Mouse (Mus musculus): ENCODE data around the gene Ctsd. TPM values are rescaled to one million over a fixed set of nuclear protein-coding genes. Genes with fewer than 3 reads are reported as not detected.
"Not testable (repeated sequence)": the region's sequence is repeated elsewhere in the genome, so short reads cannot be mapped to it uniquely, and the experiment has no call there.

Gene Ctsd
- polyA plus RNA-seq, 1 experiment = 1,739 TPM

DNA sequence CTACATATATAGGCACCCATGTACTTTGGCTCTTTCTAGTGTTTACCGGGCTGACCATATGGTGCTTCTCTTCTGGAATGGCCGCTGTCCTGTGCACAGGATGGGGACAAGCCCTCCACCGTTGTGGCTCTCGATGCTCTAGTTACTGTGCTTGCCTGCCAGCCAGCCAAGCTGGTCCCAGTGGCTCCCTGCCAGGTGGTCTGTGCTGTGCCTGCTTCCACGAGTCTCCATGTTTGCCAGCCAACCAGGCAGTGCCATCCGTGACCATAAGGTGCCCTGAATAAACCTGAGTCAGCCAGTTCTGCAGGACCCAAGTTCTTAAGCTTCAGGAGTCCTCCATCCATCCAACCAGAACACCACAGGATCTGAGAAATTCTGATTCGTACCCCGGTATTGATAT lies 52.7 kb downstream of the Ctsd start:
- DNase-seq (ENCODE audit: low read depth) = no peak

DNA sequence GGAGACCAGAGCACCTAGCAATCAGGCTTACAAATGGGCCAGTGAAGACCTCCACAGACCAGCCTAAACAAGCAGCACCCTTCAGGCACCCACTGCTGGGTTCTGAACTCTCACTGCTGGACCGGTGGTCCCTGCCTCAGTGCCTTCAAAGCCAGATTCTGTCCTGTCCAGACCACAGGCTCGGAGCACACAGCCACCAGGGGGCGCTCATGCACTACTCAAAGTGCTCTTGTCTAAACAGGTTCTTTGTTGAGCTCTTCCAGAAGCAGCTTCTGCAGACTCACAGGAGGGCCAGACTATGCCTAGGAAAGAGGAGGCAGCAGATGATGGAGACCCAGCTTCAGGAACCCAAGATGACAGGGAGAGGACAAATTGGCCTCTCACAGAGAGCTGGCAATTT lies 53.6 kb downstream of the Ctsd start:
- DNase-seq (ENCODE audit: low read depth) = no peak

DNA sequence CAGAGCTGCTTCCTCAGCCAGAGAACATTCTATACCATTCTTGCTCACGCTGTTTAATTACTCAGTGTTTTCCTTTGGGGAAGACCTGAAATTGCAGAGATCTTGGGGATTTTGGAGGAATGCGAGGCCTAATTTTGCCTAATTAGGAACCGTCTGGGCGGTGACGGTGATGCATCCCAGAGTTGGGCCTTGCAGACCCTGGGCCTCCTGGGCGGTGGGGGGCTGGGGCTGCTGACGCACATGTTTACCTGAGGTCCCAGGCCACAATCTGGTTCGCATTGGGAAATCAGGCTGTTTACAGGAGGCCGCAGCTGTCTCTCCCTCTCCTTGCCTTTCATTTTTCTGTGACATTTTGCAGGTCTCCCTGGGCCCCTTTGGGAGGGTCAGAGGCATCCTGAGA lies 55.1 kb downstream of the Ctsd start:
- DNase-seq (ENCODE audit: low read depth) = not testable (repeated sequence)

DNA sequence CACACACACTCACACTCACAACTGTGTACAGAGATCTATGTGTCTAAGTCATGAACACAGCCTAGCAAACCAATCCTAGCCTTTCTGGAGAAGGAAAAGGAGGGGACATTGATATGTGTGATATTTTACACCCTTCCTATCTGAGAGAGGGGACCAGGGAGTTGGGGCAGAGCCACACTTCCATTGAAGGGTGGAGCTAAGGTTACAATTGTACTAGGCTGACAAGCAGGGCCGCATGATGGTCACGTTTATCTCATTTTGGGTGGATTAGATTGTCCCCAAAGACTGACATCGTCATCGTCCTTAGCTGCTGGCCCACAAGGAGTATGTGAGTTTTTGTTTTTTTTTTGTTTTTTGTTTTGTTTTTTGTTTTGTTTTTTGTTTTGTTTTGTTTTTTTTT lies 56.6 kb downstream of the Ctsd start:
- DNase-seq (ENCODE audit: low read depth) = no peak

DNA sequence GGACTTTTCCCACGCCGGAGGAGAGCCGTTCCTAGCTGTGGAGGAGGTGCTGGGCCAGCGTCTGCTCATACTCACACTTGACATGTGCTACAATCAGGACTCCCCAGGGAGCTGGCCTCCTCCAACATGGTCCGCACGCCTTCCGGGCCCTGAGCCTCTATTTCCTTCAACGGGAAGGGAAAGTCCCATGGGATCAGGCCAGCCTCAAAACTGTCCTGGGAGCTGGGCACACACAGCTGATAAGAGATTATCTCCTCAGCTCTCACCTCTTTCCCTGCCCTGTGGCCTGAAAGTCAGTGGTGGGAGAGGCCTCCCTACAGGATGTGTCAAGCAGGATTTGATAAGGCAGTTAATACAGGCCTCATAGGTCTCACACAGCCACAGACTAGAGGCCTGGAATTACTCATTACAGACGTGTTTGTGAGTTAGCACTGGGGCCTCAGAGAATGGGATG lies 57.5 kb downstream of the Ctsd start:
- DNase-seq (ENCODE audit: low read depth) = no peak

DNA sequence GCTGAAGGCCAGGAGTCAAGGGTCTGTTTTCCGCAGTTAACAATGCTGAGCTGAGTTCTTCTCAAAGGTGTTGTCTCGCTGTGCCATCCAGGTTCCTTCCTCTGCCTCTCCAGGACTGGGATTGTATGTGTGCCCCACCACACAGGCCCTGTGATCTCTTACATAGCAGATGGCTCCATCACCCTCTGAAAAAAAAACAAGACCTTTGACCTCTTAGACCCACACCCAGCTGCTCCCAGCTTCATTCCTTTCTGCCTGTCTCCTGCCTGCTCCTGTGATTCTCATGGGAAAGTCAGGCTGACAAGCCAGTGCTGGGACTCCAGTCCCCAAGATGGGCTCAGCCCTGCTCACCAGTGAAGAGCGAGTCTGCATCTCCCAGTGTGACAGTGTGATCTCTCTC lies 59.3 kb downstream of the Ctsd start:
- no peak for DNase-seq (ENCODE audit: low read depth)

DNA sequence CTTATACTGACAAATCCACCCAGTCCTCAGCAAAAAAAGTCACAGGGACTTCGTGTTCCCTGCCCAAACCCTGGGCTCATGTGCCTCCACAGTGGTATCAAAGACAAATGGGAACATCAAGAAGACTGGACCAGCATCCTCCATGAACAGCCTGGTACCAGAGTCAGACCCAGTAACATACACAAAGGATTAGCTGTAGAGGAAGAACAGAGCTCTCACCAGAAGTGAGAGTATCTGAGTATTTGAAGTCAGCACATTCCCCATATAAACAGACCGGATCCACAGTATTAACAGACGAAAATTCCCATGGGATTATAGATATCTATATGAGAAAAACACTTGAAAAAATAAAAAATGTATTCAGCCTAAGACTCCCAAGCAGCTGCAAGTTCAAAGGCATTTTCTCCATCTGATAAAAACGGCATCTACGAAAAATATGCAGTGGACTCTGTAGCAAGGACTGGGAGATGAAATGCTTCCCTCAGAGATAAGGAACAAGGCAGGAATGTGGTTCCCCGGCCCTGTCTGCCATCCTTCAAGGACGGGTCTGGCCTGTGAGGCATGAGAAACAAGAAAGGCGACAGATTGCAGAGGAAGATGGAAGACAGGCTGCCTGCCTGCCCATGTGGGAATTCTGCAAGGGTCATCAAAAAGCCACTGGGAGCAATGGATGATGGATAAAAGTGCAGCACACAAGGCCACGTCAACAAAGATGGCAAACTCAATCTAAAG lies 61.0 kb downstream of the Ctsd start:
- no peak for DNase-seq (ENCODE audit: low read depth)

Other genes with a start within 250 kb of the Ctsd start
- not detected in 2 replicates for gene Gm45337, start 243.4 kb downstream of the Ctsd start, polyA plus RNA-seq (2012; rRNA removed)
- not detected in 2 replicates for gene Gm29735, start 230.9 kb downstream of the Ctsd start, polyA plus RNA-seq (2012; rRNA removed)
- not detected in 2 replicates for gene Gm4553, start 222.3 kb downstream of the Ctsd start, polyA plus RNA-seq (2012; rRNA removed)
- not detected in 2 replicates for gene Krtap5-2, start 212.0 kb downstream of the Ctsd start, polyA plus RNA-seq (2012; rRNA removed)
- gene Gm10153, start 197.6 kb downstream of the Ctsd start, polyA plus RNA-seq (2012; rRNA removed) = not detected in 2 replicates
- gene Krtap5-3, start 186.7 kb downstream of the Ctsd start, polyA plus RNA-seq (2012; rRNA removed) = not detected in 2 replicates
- not detected in 2 replicates for gene Gm7579, start 176.2 kb downstream of the Ctsd start, polyA plus RNA-seq (2012; rRNA removed)
- not detected in 2 replicates for gene Krtap5-5, start 158.1 kb downstream of the Ctsd start, polyA plus RNA-seq (2012; rRNA removed)
- gene Gm40460, start 147.0 kb downstream of the Ctsd start, polyA plus RNA-seq (2012; rRNA removed) = not detected in 2 replicates
- not detected in 2 replicates for gene Gm2431, start 129.7 kb downstream of the Ctsd start, polyA plus RNA-seq (2012; rRNA removed)
- gene Gm4559, start 113.7 kb downstream of the Ctsd start, polyA plus RNA-seq (2012; rRNA removed) = not detected in 2 replicates
- not detected in 2 replicates for gene Krtap5-1, start 90.9 kb downstream of the Ctsd start, polyA plus RNA-seq (2012; rRNA removed)
- not detected in 2 replicates for gene Krtap5-4, start 84.5 kb downstream of the Ctsd start, polyA plus RNA-seq (2012; rRNA removed)
- 4.5 and 5.4 TPM in 2 replicates for gene Ifitm10, start 14.3 kb downstream of the Ctsd start, polyA plus RNA-seq (2012; rRNA removed)
- 0.74 and 1.0 TPM in 2 replicates for gene Gm49369, start 5.4 kb downstream of the Ctsd start, polyA plus RNA-seq (2012; rRNA removed)
- 0.50 and 0.75 TPM in 2 replicates for gene Syt8, start 46.8 kb upstream of the Ctsd start, polyA plus RNA-seq (2012; rRNA removed)
- 2.0 and 7.1 TPM in 2 replicates for gene Tnni2, start 53.8 kb upstream of the Ctsd start, polyA plus RNA-seq (2012; rRNA removed)
- gene Lsp1, start 72.8 kb upstream of the Ctsd start, polyA plus RNA-seq (2012; rRNA removed) = 61.7 and 77.5 TPM in 2 replicates
- 0.65 and 2.2 TPM in 2 replicates for gene Tnnt3, start 110.8 kb upstream of the Ctsd start, polyA plus RNA-seq (2012; rRNA removed)
- 14.0 and 14.4 TPM in 2 replicates for gene Mrpl23, start 144.6 kb upstream of the Ctsd start, polyA plus RNA-seq (2012; rRNA removed)